Mouse (Mus musculus) G1E (cell line): ENCODE measurements at regions not wholly inside any gene's neighbourhood (a gene's known extent, or its start where the extent isn't known, plus 50 kb on each side); places are given as distances from the start of the nearest gene placed in this dataset.

Experiments
- CTCF ChIP-seq: IDR thresholded peaks from 2 replicates; pipeline ENCODE4 v1.5.1; 2012; ENCODE audit warnings: low read depth, low read length, inconsistent platforms, mixed read lengths
- GATA1 ChIP-seq: IDR thresholded peaks from 2 replicates; pipeline ENCODE4 v1.6.1; 2012; ENCODE audit warnings: borderline replicate concordance, low read length, inconsistent platforms, mixed read lengths
- POLR2AphosphoS5 ChIP-seq: IDR thresholded peaks from 2 replicates; pipeline ENCODE4 v1.6.1; 2012; ENCODE audit warnings: low read depth, low read length, inconsistent platforms; ENCODE audit not compliant: insufficient replicate concordance

- TF ChIP-seq CTCF, result no peak
- TF ChIP-seq GATA1, result no peak
- TF ChIP-seq POLR2AphosphoS5, result no peak
These were observed 269.2 kb upstream of the Nfe2l3 start for GRCm38 (mm10) chr6:51163266-51163665.
